Mouse (Mus musculus) hindbrain, embryonic 16.5 days (tissue): ENCODE measurements around the gene Mgat4b. TPM values are rescaled to one million over a fixed set of nuclear protein-coding genes. Genes with fewer than 3 reads are reported as not detected.

Experiments used
- ATAC-seq: fragments of 200-750 bp; cut with Nextera tagmentation; 2 replicates; pipeline ENCODE4 v1.8.0; 2017; ENCODE audit warnings: moderate TSS enrichment, moderate library complexity
- H3K27ac ChIP-seq: fragments of 300-500 bp; sonication (generic); 2 replicates; pipeline ENCODE4 v1.5.1; 2014; ENCODE audit warnings: low read depth, mild to moderate bottlenecking, control low read depth, low read length, moderate library complexity
- H3K27me3 ChIP-seq: fragments of 300-500 bp; sonication (generic); replicated peaks from 2 replicates; pipeline ENCODE4 v1.6.1; 2014; ENCODE audit warnings: low read length; ENCODE audit not compliant: control insufficient read depth, insufficient read depth
- H3K36me3 ChIP-seq: fragments of 300-500 bp; sonication (generic); 2 replicates; pipeline ENCODE4 v1.6.1; 2014; ENCODE audit warnings: mild to moderate bottlenecking, low read length, moderate library complexity, mixed read lengths; ENCODE audit not compliant: control insufficient read depth, insufficient read depth
- H3K4me1 ChIP-seq: fragments of 300-500 bp; sonication (generic); 2 replicates; pipeline ENCODE4 v1.6.1; 2014; ENCODE audit warnings: low read depth, low read length; ENCODE audit not compliant: control insufficient read depth, insufficient read depth
- H3K4me2 ChIP-seq: fragments of 300-500 bp; sonication (generic); 2 replicates; pipeline ENCODE4 v1.6.1; 2014; ENCODE audit warnings: mild to moderate bottlenecking, low read length, control low read depth, moderate library complexity
- H3K4me3 ChIP-seq: fragments of 300-500 bp; sonication (generic); 2 replicates; pipeline ENCODE4 v1.5.1; 2014; ENCODE audit warnings: mild to moderate bottlenecking, low read length, control low read depth, moderate library complexity
- H3K9ac ChIP-seq: fragments of 300-500 bp; sonication (generic); 2 replicates; pipeline ENCODE4 v1.6.1; 2014; ENCODE audit warnings: low read depth, mild to moderate bottlenecking, control low read depth, low read length, moderate library complexity
- H3K9me3 ChIP-seq: fragments of 300-500 bp; sonication (generic); 2 replicates; pipeline ENCODE4 v1.6.1; 2014; ENCODE audit warnings: mild to moderate bottlenecking, low read length, moderate library complexity; ENCODE audit not compliant: control insufficient read depth
- WGBS: fragments of 180-500 bp; shearing (Covaris S2); extraction: QIAGEN DNeasy Blood & Tissue Kit; methylation state at CpG from one replicate; pipeline ENCODE4 v1.1.7; 2014; 5-methylcytosine and 5-hydroxymethylcytosine counted together
- polyA plus RNA-seq: library from polyadenylated mRNA; unstranded; fragments of >200 nt; fragmentation: Nextera tagmentation; extraction: Ambion mirVana; gene quantifications from 2 replicates; pipeline ENCODE4 v1.2.1, GENCODE M21; 2015

Gene Mgat4b
- polyA plus RNA-seq, 1 experiment from 2014 or later: 15.6 TPM

DNA sequence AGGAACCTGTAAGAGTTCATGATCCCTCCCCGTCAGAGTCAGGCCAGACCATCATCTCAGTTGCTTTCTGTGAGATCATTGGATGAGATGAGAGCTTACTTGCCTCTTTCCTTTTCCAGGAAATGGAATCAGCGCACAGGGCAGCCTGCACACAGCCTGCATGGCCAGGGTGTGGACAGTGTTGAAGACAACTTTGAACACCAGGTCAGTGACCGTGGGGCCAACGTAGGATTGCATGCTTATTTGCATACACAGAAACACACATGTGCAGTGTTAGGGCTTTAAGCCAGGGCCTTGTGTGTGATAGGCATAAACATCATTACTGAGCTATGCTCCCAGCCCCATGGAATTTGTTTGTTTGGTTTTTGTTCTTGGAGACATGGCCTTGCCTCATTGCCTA, 13.2 kb upstream of the Mgat4b start:
- Histone ChIP-seq H3K4me2 (no peak overlapping the region), H3K27ac (no peak overlapping the region), H3K4me1 (no peaks in the 10 kb centered on the region), H3K4me3 (no peak overlapping the region), H3K36me3 (peaks cover 45% of the 10 kb centered on the region), H3K9ac (no peak overlapping the region), H3K27me3 (no peaks in the 10 kb centered on the region), H3K9me3 (no peaks in the 10 kb centered on the region)
- WGBS: 95% methylated on average over 4 of the region's 4 CpGs
- ATAC-seq: no peak

DNA sequence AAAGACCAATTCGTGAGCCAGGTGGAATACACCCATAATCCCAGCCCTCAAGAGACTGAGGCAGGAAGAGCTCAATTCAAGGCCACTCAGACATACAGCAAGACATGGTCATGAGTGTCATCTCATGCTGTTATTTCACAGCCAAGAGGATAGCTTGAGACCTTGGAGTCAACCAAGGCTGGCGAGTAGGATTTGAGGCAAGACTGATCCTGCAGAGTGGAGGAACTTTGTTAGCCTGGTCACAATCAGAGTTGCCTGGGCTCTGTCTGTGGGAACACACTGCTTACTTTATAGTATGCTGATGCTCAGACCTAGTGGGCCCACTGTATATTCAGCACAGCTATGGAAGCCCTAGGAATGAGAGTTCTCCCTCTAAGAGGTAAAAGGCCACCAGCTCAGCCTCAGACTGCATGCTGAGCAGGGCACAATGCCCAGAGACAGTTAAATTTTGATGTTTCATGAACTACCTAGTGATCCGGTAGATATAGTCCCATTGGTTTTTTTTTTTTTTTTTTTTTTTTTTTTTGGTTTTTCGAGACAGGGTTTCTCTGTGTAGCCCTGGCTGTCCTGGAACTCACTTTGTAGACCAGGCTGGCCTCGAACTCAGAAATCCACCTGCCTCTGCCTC, 12.4 kb upstream of the Mgat4b start:
- Histone ChIP-seq H3K4me3 (no peak overlapping the region), H3K9me3 (no peaks in the 10 kb centered on the region), H3K9ac (no peak overlapping the region), H3K27ac (no peak overlapping the region), H3K27me3 (no peaks in the 10 kb centered on the region), H3K36me3 (peaks cover 49% of the 10 kb centered on the region), H3K4me2 (no peak overlapping the region), H3K4me1 (no peaks in the 10 kb centered on the region)
- ATAC-seq: no peak
- 88% methylated on average over 3 of the region's 5 CpGs for WGBS

DNA sequence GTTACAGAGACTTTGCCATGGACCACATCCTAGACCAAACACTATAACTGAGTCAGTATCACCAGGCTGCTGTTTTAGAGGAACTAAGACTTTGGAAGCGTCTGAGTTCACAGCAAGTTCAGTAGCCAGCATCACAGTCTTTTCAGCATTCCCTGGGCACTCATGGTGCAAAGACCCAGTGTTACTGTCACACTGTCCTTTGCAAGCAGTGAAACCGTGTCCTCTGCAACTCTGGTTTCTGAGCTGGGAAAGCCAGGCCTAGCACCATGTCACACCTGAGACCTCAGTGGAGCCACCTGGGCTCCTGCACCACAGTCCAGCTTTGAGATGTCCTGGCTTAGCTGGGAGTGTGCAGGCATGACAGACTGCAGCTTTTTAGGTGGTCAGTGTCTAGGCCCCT, 11.8 kb upstream of the Mgat4b start:
- Histone ChIP-seq H3K9me3 (no peaks in the 10 kb centered on the region), H3K9ac (no peak overlapping the region), H3K4me3 (no peak overlapping the region), H3K4me1 (no peaks in the 10 kb centered on the region), H3K27me3 (no peaks in the 10 kb centered on the region), H3K27ac (no peak overlapping the region), H3K4me2 (no peak overlapping the region), H3K36me3 (peaks cover 52% of the 10 kb centered on the region)
- ATAC-seq: no peak
- WGBS: 95% methylated on average over 2 of the region's 2 CpGs

DNA sequence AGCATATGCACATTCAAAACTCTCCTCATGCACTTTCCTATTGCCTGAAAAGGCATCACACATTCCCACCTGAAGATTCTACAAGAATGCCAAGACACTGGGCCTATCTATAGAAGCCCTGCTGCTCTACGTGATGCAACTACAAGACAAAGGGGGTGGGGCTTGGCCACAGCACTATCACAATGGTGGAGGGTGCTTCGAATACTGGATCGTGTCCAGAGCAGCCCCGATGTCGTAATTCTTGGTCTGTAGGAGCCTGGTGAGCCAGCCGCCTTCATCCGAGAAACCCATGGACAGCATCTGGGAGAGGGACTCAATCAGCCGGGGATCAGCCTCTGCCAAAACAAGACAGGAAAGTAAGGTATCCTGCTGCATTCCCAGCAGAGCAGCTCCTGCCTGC, 10.1 kb upstream of the Mgat4b start:
- no peak overlapping the region for H3K4me3 ChIP-seq
- no peak overlapping the region for H3K9ac ChIP-seq
- no peak overlapping the region for H3K4me2 ChIP-seq
- H3K27me3 ChIP-seq: no peaks in the 10 kb centered on the region
- no peaks in the 10 kb centered on the region for H3K9me3 ChIP-seq
- H3K36me3 ChIP-seq: peaks cover 54% of the 10 kb centered on the region
- no peak for ATAC-seq
- H3K4me1 ChIP-seq: no peaks in the 10 kb centered on the region
- H3K27ac ChIP-seq: no peak overlapping the region
- WGBS: 83% methylated on average over 8 of the region's 8 CpGs

DNA sequence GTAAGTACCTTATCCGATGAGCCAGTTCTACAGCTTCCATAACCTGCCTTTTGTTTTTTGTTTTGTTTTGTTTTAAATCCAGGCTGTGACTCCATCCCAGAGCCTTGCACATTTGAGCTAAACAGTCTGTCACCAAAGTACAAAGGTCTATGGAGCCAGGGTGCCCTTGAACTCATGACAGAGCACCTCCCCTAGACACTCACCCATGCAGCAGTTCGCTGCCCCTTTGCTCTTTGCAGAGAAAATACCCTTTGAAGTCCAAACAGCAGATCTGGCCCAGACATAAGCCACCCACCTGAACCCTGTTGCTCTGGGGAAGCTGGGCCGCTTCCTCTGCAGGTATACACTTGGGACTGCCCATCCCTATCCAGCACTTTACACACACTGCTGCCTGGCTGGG, 9.1 kb upstream of the Mgat4b start:
- Histone ChIP-seq H3K27me3 (no peaks in the 10 kb centered on the region), H3K4me1 (no peaks in the 10 kb centered on the region), H3K27ac (no peak overlapping the region), H3K9ac (no peak overlapping the region), H3K9me3 (no peaks in the 10 kb centered on the region), H3K4me2 (no peak overlapping the region), H3K36me3 (peaks cover 61% of the 10 kb centered on the region), H3K4me3 (no peak overlapping the region)
- ATAC-seq: no peak
- WGBS: 92% methylated on average over 3 of the region's 3 CpGs

DNA sequence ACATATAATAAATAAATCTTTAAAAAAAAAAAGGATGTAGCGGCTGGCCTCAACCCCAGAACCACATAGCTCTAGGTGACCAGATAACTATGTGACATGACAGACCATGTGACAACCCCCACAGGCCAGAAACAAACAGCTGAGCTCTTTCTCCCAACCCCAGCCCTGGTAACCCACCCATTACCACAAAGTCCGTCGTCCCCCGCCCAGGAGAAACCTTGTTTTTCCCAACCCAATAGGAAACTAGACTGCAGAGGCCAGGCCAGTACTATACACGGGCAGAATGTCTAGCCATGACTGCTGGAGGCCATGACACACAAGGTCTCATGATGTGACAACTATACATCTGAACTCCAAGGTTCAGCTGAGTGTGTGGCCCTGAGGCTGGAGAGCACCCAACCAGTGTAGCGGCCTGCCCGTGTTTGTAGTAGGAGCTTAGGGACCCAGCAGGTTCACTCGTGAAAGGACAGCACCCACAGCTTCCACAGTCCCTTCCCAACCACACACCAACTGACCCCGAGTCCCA, 7.3 kb upstream of the Mgat4b start:
- ATAC-seq: no peak
- Histone ChIP-seq H3K9me3 (no peaks in the 10 kb centered on the region), H3K4me2 (no peak overlapping the region), H3K4me3 (no peak overlapping the region), H3K4me1 (no peaks in the 10 kb centered on the region), H3K27me3 (no peaks in the 10 kb centered on the region), H3K9ac (no peak overlapping the region), H3K36me3 (peaks cover 68% of the 10 kb centered on the region), H3K27ac (no peak overlapping the region)
- 91% methylated on average over 9 of the region's 9 CpGs for WGBS

DNA sequence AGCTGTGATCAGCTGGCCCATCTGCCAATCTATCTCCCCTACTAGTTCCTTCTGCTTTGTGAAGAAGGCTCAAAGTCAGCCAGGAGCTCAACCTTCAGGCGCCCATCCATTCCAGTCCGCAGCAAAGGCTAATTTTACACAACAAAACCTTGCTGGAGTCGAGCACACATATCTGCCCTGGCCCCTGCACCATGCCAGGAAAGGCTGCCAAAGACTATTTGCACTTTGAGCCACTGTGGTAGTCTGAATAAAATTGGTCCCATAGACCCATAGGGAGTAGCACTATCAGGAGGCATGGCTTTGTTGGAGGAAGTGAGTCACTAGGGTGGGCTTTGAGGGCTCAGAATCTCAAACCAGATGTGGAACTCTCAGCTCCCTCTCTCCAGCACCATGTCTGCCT, 5.3 kb upstream of the Mgat4b start:
- Histone ChIP-seq H3K36me3 (peaks cover 52% of the 10 kb centered on the region), H3K9me3 (no peaks in the 10 kb centered on the region), H3K4me1 (peaks cover 9% of the 10 kb centered on the region), H3K4me2 (no peak overlapping the region), H3K9ac (no peak overlapping the region), H3K4me3 (no peak overlapping the region), H3K27me3 (no peaks in the 10 kb centered on the region), H3K27ac (no peak overlapping the region)
- WGBS: 84% methylated on average over 3 of the region's 3 CpGs
- no peak for ATAC-seq

DNA sequence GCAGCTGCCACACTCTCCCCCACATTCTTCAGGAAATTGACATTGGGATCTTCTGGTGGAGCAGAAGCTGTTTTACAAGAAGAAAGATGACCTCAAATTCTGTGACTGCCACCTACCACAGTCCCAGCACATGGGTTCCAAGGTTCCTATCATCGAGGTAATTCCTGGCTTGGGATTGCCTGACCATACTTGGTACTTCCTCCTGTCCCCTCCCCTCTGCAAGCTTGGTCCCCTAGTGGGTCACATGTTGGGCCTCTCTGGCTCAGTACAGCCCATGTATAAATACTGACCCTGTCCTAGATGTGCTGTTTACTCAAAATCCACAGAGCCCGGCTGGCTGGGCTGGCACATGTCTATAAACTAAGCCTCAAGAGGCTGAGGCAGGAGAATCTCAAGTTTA, 4.7 kb upstream of the Mgat4b start:
- H3K36me3 ChIP-seq: peaks cover 46% of the 10 kb centered on the region
- no peak overlapping the region for H3K9ac ChIP-seq

DNA sequence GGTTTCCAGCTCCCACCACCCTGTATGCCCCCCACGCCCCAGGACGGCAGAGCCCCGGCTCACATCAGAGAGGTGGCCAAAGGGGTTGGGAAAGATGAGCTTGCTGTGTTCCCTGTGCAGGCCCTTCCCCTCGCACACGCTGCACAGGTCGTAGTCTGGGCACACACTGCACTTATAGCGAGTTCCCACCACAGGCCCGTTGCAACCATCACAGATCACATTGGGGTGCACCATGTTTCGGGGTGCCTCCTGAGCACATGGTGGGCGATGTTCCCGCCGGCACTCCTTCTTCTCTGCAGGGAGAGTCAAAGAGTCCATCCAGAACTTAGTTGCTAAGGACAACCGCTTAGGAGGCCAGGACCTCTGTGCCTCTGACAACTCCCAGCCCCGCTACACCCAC, 3.3 kb upstream of the Mgat4b start:
- H3K4me2 ChIP-seq: no peak overlapping the region
- no peak overlapping the region for H3K27ac ChIP-seq
- ATAC-seq: no peak
- H3K4me3 ChIP-seq: no peak overlapping the region
- H3K9ac ChIP-seq: no peak overlapping the region
- peaks cover 13% of the 10 kb centered on the region for H3K4me1 ChIP-seq
- peaks cover 34% of the 10 kb centered on the region for H3K36me3 ChIP-seq
- no peaks in the 10 kb centered on the region for H3K9me3 ChIP-seq
- no peaks in the 10 kb centered on the region for H3K27me3 ChIP-seq
- 96% methylated on average over 14 of the region's 14 CpGs for WGBS

More for the DNA sequence above, 4.7 kb upstream of the Mgat4b start:
- Histone ChIP-seq H3K4me1 (peaks cover 11% of the 10 kb centered on the region), H3K4me3 (no peak overlapping the region), H3K27ac (no peak overlapping the region), H3K27me3 (no peaks in the 10 kb centered on the region), H3K4me2 (no peak overlapping the region), H3K9me3 (no peaks in the 10 kb centered on the region)
- 89% methylated on average over 2 of the region's 2 CpGs for WGBS
- no peak for ATAC-seq
